Mouse (Mus musculus): ENCODE data around the gene Ncmap. TPM values are rescaled to one million over a fixed set of nuclear protein-coding genes. Genes with fewer than 3 reads are reported as not detected.
A peak's percentile ranks its signal among the peaks of the same experiment; 100 is the strongest.

Gene Ncmap
- total RNA-seq, 2 experiments from 2014 or later: 7.5 to 9.9 TPM

DNA sequence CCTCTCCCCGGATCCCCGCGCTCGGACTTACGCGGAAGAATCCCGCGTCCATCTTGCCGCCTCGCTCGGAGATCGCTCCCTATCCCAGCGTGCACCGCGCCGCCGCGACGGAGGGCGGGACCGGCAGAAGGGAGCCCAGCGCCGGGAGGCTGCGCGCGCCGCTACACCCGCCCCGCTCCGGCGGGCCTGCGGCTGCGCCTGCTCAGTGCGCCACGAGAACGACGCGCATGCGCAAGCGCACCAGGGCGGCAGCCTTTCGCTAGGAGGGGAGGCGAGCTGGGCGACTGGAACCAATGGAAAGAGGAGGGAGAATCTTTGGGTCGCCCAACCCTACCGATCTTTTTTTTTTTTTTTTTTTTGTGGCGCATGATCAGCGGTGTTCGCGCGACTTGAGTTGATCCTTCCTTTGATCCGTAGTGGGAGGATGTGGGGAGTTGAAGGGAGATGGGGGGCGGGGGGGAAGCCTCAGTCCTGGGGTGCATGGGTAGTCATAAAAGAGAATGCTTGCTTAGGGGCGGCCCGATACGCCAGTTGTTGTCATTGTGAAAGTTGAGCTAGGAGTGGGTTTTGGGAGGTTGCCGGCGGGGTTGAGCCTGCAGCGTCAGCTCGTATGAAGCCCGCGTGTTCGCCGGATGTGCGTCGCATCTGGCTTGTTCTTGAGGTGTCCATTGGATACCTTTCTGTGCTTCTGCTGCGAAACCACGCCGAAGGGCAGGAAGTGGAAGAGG lies 44.8 kb downstream of the Ncmap start, which contains the start of gene Srrm1:
Gene Srrm1 (minus strand): TSS at position 256 of the 728 bp plus-strand sequence.
- peak; percentile 99 to 100 for DNase-seq (ENCODE audit: low spot score in 2 of 2)

DNA sequence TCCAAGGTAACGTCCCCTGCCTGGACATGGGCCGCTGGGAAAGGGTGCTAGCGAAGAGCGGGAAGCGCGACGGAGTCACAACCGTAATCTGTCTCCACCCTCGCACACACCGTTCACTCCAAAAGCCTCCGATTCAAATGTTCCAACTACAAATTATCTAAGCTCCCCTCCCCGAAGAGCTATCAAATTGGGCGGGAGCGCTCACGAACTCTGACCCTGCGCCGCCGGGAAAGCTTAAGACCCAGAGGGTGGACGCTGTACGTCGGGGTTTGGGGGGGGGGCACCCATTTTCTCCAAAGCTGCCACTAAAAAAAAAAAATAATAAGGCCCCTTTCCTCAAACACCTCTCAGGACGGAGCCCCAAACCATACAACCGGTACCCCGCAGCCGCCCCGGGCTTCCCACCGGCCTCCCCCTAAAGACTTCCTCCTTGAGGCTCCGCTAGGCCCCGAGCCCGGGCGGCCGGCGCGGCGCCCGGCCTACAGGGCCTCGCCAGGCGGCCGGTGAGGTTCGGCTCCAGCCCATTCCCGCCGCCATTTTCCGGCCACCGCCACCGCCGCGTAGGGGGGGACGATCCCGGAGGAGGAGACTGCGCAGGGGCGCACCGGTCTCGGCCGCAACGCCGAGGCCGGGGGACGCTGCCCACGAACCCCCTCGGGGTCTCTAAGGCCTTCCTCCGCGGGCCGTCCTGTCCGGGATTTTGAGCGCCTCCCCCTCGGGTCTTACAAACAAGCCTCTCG lies 45.5 kb downstream of the Ncmap start:
- DNase-seq (ENCODE audit: low spot score in 2 of 2): no peak

- no peak for DNase-seq (ENCODE audit: low spot score in 2 of 2)
These were observed 60.6 kb downstream of the Ncmap start for GRCm38 (mm10) chr4:135337376-135337942.

- DNase-seq (ENCODE audit: low spot score in 2 of 2): no peak
These were observed 62.0 kb downstream of the Ncmap start for GRCm38 (mm10) chr4:135336023-135336357.

- DNase-seq (ENCODE audit: low spot score in 2 of 2): no peak
These were observed 62.6 kb downstream of the Ncmap start for GRCm38 (mm10) chr4:135335327-135336022.

- DNase-seq (ENCODE audit: low spot score in 2 of 2): no peak
These were observed 71.6 kb downstream of the Ncmap start for GRCm38 (mm10) chr4:135326469-135326868.

GRCm38 (mm10) chr4:135326046-135326445 lies 72.0 kb downstream of the Ncmap start:
- no peak for DNase-seq (ENCODE audit: low spot score in 2 of 2)

GRCm38 (mm10) chr4:135323021-135323420 lies 75.0 kb downstream of the Ncmap start:
- no peak for DNase-seq (ENCODE audit: low spot score in 2 of 2)

Small RNA genes within 50 kb of the gene (microRNA-seq; reads per million reads assigned to microRNA genes)
- gene Mir700: 81.0 reads per million, percentile 47 among the genes with 10 or more reads in this experiment

Other genes starting within 250 kb of the Ncmap start
- 100 to 1,000 TPM; 109 to 115 TPM for gene Clic4, start 125.4 kb downstream of the Ncmap start, total RNA-seq (2021)
- gene Srrm1, start 44.9 kb downstream of the Ncmap start, total RNA-seq (2021): 100 to 1,000 TPM; 107 to 123 TPM
- gene Rcan3, start 35.6 kb upstream of the Ncmap start, total RNA-seq (2021): 10 to 100 TPM; 17.3 to 17.9 TPM
- not detected for gene Stpg1, start 96.6 kb upstream of the Ncmap start, total RNA-seq (2021)
- gene Nipal3, start 96.8 kb upstream of the Ncmap start, total RNA-seq (2021): 1 to 10 TPM; 5.5 to 6.5 TPM
- gene Grhl3, start 175.4 kb upstream of the Ncmap start, total RNA-seq (2021): under 1 TPM; 0.10 to 0.18 TPM

Data from gastrocnemius, postnatal 4 days (tissue).